Mouse (Mus musculus): ENCODE data around the gene Stat1. TPM values are rescaled to one million over a fixed set of nuclear protein-coding genes. Genes with fewer than 3 reads are reported as not detected.

Stat1 gene
- total and polyA plus RNA-seq, 3 experiments, result 10.2 to 77.0 (median 66.1) TPM

GRCm38 (mm10) chr1:52137292-52137691 lies 18.1 kb downstream of the Stat1 start:
- H3K36me3 ChIP-seq (replicated peaks), result peaks cover 96% of the 10 kb centered on the region
- no peaks in the 10 kb centered on the region for H3K27me3 ChIP-seq (ENCODE audit: insufficient read depth, low read length)
- ATAC-seq (ENCODE audit: extremely low read depth, insufficient number of reproducible peaks, low FRiP score, poor library complexity, severe bottlenecking), result no peak
- no peaks in the 10 kb centered on the region for H3K9me3 ChIP-seq (replicated peaks)
- no peak for DNase-seq (ENCODE audit: low spot score)
- peaks cover 6% of the 10 kb centered on the region; the same call in 1 of the 2 replicates for H3K4me1 ChIP-seq (ENCODE audit: insufficient read depth, low read depth, low read length)
- H3K4me3 ChIP-seq (ENCODE audit: low read depth, low read length), result no peak overlapping the region
- TF ChIP-seq GATA2 (IDR thresholded peaks at IDR 0.05; ENCODE audit: borderline replicate concordance, low read depth, low read length) (no peak), GATA1 (IDR thresholded peaks at IDR 0.05; ENCODE audit: borderline replicate concordance, low read length) (no peak), POLR2AphosphoS5 (IDR thresholded peaks at IDR 0.05; ENCODE audit: insufficient replicate concordance, low read depth, low read length) (no peak), CTCF (IDR thresholded peaks at IDR 0.05; ENCODE audit: low read depth, low read length) (no peak), TAL1 (conservative IDR thresholded peaks at IDR 0.05; ENCODE audit: low read depth, low read length) (no peak)

GRCm38 (mm10) chr1:52140534-52140933 lies 21.3 kb downstream of the Stat1 start:
- H3K4me3 ChIP-seq (ENCODE audit: low read depth, low read length), result no peak overlapping the region
- no peaks in the 10 kb centered on the region for H3K9me3 ChIP-seq (replicated peaks)
- ATAC-seq (ENCODE audit: extremely low read depth, insufficient number of reproducible peaks, low FRiP score, poor library complexity, severe bottlenecking) (no peak), DNase-seq (ENCODE audit: low spot score) (no peak)
- TF ChIP-seq GATA2 (IDR thresholded peaks at IDR 0.05; ENCODE audit: borderline replicate concordance, low read depth, low read length) (no peak), GATA1 (IDR thresholded peaks at IDR 0.05; ENCODE audit: borderline replicate concordance, low read length) (no peak), TAL1 (conservative IDR thresholded peaks at IDR 0.05; ENCODE audit: low read depth, low read length) (no peak), POLR2AphosphoS5 (IDR thresholded peaks at IDR 0.05; ENCODE audit: insufficient replicate concordance, low read depth, low read length) (no peak), CTCF (IDR thresholded peaks at IDR 0.05; ENCODE audit: low read depth, low read length) (no peak)
- H3K27me3 ChIP-seq (ENCODE audit: insufficient read depth, low read length), result no peaks in the 10 kb centered on the region
- H3K36me3 ChIP-seq (replicated peaks), result peaks cover 94% of the 10 kb centered on the region
- H3K4me1 ChIP-seq (ENCODE audit: insufficient read depth, low read depth, low read length), result peaks cover 11% of the 10 kb centered on the region

GRCm38 (mm10) chr1:52141482-52141881 lies 22.2 kb downstream of the Stat1 start:
- TF ChIP-seq GATA1 (IDR thresholded peaks at IDR 0.05; ENCODE audit: borderline replicate concordance, low read length), result no peak
- no peak for TF ChIP-seq GATA2 (IDR thresholded peaks at IDR 0.05; ENCODE audit: borderline replicate concordance, low read depth, low read length)
- no peak for TF ChIP-seq TAL1 (conservative IDR thresholded peaks at IDR 0.05; ENCODE audit: low read depth, low read length)
- no peak for TF ChIP-seq POLR2AphosphoS5 (IDR thresholded peaks at IDR 0.05; ENCODE audit: insufficient replicate concordance, low read depth, low read length)
- TF ChIP-seq CTCF (IDR thresholded peaks at IDR 0.05; ENCODE audit: low read depth, low read length), result no peak
- H3K4me3 ChIP-seq (ENCODE audit: low read depth, low read length), result no peak overlapping the region
- ATAC-seq (ENCODE audit: extremely low read depth, insufficient number of reproducible peaks, low FRiP score, poor library complexity, severe bottlenecking), result no peak
- H3K27me3 ChIP-seq (ENCODE audit: insufficient read depth, low read length), result no peaks in the 10 kb centered on the region
- H3K9me3 ChIP-seq (replicated peaks), result no peaks in the 10 kb centered on the region
- peaks cover 94% of the 10 kb centered on the region for H3K36me3 ChIP-seq (replicated peaks)
- DNase-seq (ENCODE audit: low spot score), result no peak
- H3K4me1 ChIP-seq (ENCODE audit: insufficient read depth, low read depth, low read length), result peaks cover 11% of the 10 kb centered on the region

- Histone ChIP-seq H3K9me3 (replicated peaks) (no peaks in the 10 kb centered on the region), H3K4me1 (ENCODE audit: insufficient read depth, low read depth, low read length) (peaks cover 11% of the 10 kb centered on the region), H3K27me3 (ENCODE audit: insufficient read depth, low read length) (no peaks in the 10 kb centered on the region), H3K36me3 (replicated peaks) (peaks cover 94% of the 10 kb centered on the region), H3K4me3 (ENCODE audit: low read depth, low read length) (no peak overlapping the region)
- TF ChIP-seq GATA1 (IDR thresholded peaks at IDR 0.05; ENCODE audit: borderline replicate concordance, low read length) (no peak), POLR2AphosphoS5 (IDR thresholded peaks at IDR 0.05; ENCODE audit: insufficient replicate concordance, low read depth, low read length) (no peak), CTCF (IDR thresholded peaks at IDR 0.05; ENCODE audit: low read depth, low read length) (no peak), TAL1 (conservative IDR thresholded peaks at IDR 0.05; ENCODE audit: low read depth, low read length) (no peak)
- no peak for ATAC-seq (ENCODE audit: extremely low read depth, insufficient number of reproducible peaks, low FRiP score, poor library complexity, severe bottlenecking)
- no peak for DNase-seq (ENCODE audit: low spot score)
Measured at GRCm38 (mm10) chr1:52142117-52142516, 22.9 kb downstream of the Stat1 start.

GRCm38 (mm10) chr1:52143191-52143590 lies 24.0 kb downstream of the Stat1 start:
- H3K36me3 ChIP-seq (replicated peaks), result peaks cover 93% of the 10 kb centered on the region

GRCm38 (mm10) chr1:52143596-52144156 lies 24.4 kb downstream of the Stat1 start:
- Histone ChIP-seq H3K4me3 (ENCODE audit: low read depth, low read length) (no peak overlapping the region), H3K36me3 (replicated peaks) (peaks cover 93% of the 10 kb centered on the region), H3K9me3 (replicated peaks) (no peaks in the 10 kb centered on the region), H3K27me3 (ENCODE audit: insufficient read depth, low read length) (no peaks in the 10 kb centered on the region), H3K4me1 (ENCODE audit: insufficient read depth, low read depth, low read length) (peaks cover 11% of the 10 kb centered on the region)
- TF ChIP-seq POLR2AphosphoS5 (IDR thresholded peaks at IDR 0.05; ENCODE audit: insufficient replicate concordance, low read depth, low read length), result no peak
- TF ChIP-seq GATA2 (IDR thresholded peaks at IDR 0.05; ENCODE audit: borderline replicate concordance, low read depth, low read length), result no peak
- no peak for TF ChIP-seq GATA1 (IDR thresholded peaks at IDR 0.05; ENCODE audit: borderline replicate concordance, low read length)
- no peak for TF ChIP-seq CTCF (IDR thresholded peaks at IDR 0.05; ENCODE audit: low read depth, low read length)
- no peak for TF ChIP-seq TAL1 (conservative IDR thresholded peaks at IDR 0.05; ENCODE audit: low read depth, low read length)
- ATAC-seq (ENCODE audit: extremely low read depth, insufficient number of reproducible peaks, low FRiP score, poor library complexity, severe bottlenecking) (no peak), DNase-seq (ENCODE audit: low spot score) (no peak)

More at GRCm38 (mm10) chr1:52143191-52143590, 24.0 kb downstream of the Stat1 start:
- Histone ChIP-seq H3K4me3 (ENCODE audit: low read depth, low read length) (no peak overlapping the region), H3K4me1 (ENCODE audit: insufficient read depth, low read depth, low read length) (peaks cover 11% of the 10 kb centered on the region), H3K27me3 (ENCODE audit: insufficient read depth, low read length) (no peaks in the 10 kb centered on the region), H3K9me3 (replicated peaks) (no peaks in the 10 kb centered on the region)
- no peak for ATAC-seq (ENCODE audit: extremely low read depth, insufficient number of reproducible peaks, low FRiP score, poor library complexity, severe bottlenecking)
- TF ChIP-seq POLR2AphosphoS5 (IDR thresholded peaks at IDR 0.05; ENCODE audit: insufficient replicate concordance, low read depth, low read length), result no peak
- no peak for TF ChIP-seq GATA2 (IDR thresholded peaks at IDR 0.05; ENCODE audit: borderline replicate concordance, low read depth, low read length)
- no peak for TF ChIP-seq TAL1 (conservative IDR thresholded peaks at IDR 0.05; ENCODE audit: low read depth, low read length)
- no peak for TF ChIP-seq CTCF (IDR thresholded peaks at IDR 0.05; ENCODE audit: low read depth, low read length)
- no peak for TF ChIP-seq GATA1 (IDR thresholded peaks at IDR 0.05; ENCODE audit: borderline replicate concordance, low read length)
- no peak for DNase-seq (ENCODE audit: low spot score)

Data from G1E (cell line).